Mouse (Mus musculus) midbrain, embryonic 13.5 days (tissue): ENCODE data around the gene Tceal5. TPM values are rescaled to one million over a fixed set of nuclear protein-coding genes. Genes with fewer than 3 reads are reported as not detected.

Experiments
- ATAC-seq: fragments of 200-750 bp; cut with Nextera tagmentation; 2 replicates; pipeline ENCODE4 v1.8.0; 2017; ENCODE audit warnings: mild to moderate bottlenecking, moderate TSS enrichment, moderate library complexity
- H3K27ac ChIP-seq: fragments of 300-500 bp; sonication (generic); 2 replicates; pipeline ENCODE4 v1.5.1; 2015; ENCODE audit warnings: inconsistent platforms, mild to moderate bottlenecking, moderate library complexity
- H3K27me3 ChIP-seq: fragments of 300-500 bp; sonication (generic); 2 replicates; pipeline ENCODE4 v1.6.1; 2015; ENCODE audit warnings: mild to moderate bottlenecking, inconsistent platforms
- H3K36me3 ChIP-seq: fragments of 300-500 bp; sonication (generic); 2 replicates; pipeline ENCODE4 v1.6.1; 2015; ENCODE audit warnings: mild to moderate bottlenecking, inconsistent platforms
- H3K4me1 ChIP-seq: fragments of 300-500 bp; sonication (generic); replicated peaks from 2 replicates; pipeline ENCODE4 v1.6.1; 2015; ENCODE audit warnings: inconsistent platforms
- H3K4me2 ChIP-seq: fragments of 300-500 bp; sonication (generic); replicated peaks from 2 replicates; pipeline ENCODE4 v1.6.1; 2015; ENCODE audit warnings: moderate library complexity, mild to moderate bottlenecking, inconsistent platforms
- H3K4me3 ChIP-seq: fragments of 300-500 bp; sonication (generic); replicated peaks from 2 replicates; pipeline ENCODE4 v1.5.1; 2015; ENCODE audit warnings: mild to moderate bottlenecking, inconsistent platforms
- H3K9ac ChIP-seq: fragments of 300-500 bp; sonication (generic); replicated peaks from 2 replicates; pipeline ENCODE4 v1.6.1; 2015; ENCODE audit warnings: mild to moderate bottlenecking, inconsistent platforms
- H3K9me3 ChIP-seq: fragments of 300-500 bp; sonication (generic); 2 replicates; pipeline ENCODE4 v1.6.1; 2016; ENCODE audit warnings: mild to moderate bottlenecking, inconsistent platforms
- WGBS: fragments of 180-500 bp; shearing (Covaris S2); methylation state at CpG from one replicate; pipeline ENCODE4 v1.1.7; 2015; 5-methylcytosine and 5-hydroxymethylcytosine counted together
- microRNA-seq: library from miRNA; unstranded; fragments of <30 nt; microRNA quantifications from one replicate; pipeline ENCODE4, GENCODE M21; 2016
- polyA plus RNA-seq: library from polyadenylated mRNA; unstranded; fragments of >200 nt; fragmentation: Nextera tagmentation; extraction: Ambion mirVana; gene quantifications from 2 replicates; pipeline ENCODE4 v1.2.1, GENCODE M21; 2015

The Tceal5 gene
- polyA plus RNA-seq, 1 experiment from 2014 or later, result 20.1 TPM

DNA sequence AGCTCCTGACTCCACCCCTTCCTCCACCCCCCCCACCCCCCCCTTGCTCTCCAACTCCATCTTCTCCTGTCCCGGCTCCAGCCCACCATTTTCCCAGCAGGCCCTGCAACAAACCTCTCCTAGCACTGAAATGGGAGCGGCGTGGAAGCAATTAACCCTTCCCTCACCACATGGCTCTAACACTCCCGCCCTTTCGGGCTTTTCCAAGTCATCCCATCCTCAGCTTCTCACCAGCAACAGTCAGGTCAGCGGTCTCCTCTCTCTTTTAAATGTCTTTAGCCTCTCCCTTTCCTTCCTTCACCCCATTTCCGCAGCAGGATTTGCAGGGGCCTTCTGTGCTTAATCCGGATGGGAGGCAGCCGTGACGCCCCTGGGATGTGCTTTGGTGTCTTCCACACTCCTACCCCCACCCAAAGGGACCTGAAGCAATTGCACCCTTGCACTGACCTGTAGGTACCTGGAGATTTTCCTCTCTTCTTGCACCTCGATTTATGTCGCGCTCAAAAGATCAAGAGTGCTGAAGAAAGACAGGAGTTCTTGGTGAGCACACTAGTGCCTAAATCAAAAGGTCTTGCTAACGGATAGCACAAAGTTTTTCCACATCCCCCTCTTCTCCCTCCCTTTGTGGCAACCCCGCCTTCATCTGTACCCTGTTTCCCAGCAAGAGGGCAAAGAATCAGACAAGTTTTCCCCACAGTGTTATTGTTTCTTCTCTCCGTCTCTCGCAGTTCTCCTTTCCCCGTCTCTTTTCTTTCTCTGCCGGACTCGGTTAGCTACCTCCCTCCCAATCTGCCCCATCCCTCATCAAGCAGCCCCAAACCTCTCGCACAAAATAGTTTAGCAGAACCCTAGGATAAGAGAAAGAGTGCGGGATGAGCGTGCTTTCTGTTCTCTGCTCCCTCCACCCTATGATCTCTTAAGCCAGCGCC lies 32.2 kb downstream of the Tceal5 start:
- WGBS, result 21% methylated on average over 24 of the region's 24 CpGs
- Histone ChIP-seq H3K9me3 (no peaks in the 10 kb centered on the region), H3K4me1 (peaks cover 4% of the 10 kb centered on the region; the same call in 1 of the 2 replicates), H3K27me3 (peaks cover 6% of the 10 kb centered on the region; the same call in 1 of the 2 replicates), H3K4me3 (peak overlapping the region; percentile 56), H3K36me3 (no peaks in the 10 kb centered on the region), H3K27ac (peak overlapping the region; percentile 84), H3K9ac (peak overlapping the region; percentile 73), H3K4me2 (peak overlapping the region; percentile 56)
- peak; percentile 77 for ATAC-seq

DNA sequence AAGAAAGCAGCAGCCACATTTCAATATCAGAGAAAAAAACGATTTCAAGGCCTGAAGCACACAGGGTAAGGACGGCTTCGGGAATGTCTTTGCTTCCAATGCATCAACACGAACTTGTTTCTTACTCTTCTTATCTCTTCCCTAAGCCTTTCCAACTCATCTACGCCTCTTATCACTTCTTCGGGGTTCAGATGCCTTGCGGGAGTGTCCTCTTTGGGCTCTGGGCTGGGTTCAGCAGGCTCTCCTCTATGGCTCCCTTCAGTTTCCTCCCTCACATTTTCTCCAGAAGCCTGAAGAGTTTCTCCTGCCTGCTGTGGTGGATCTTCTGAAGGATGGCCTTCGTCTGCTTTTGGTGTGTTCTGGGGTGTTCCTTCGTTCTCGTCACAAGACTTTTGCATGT lies 33.1 kb downstream of the Tceal5 start:
- Histone ChIP-seq H3K9ac (0 out of 2 replicates have a peak overlapping the region, but pooled peaks have one; percentile 4), H3K4me3 (peak overlapping the region; percentile 56), H3K4me2 (peak overlapping the region; percentile 56), H3K4me1 (peaks cover 4% of the 10 kb centered on the region; the same call in 1 of the 2 replicates), H3K27ac (no peak overlapping the region), H3K27me3 (peaks cover under 1% of the 10 kb centered on the region; the same call in 1 of the 2 replicates), H3K9me3 (no peaks in the 10 kb centered on the region), H3K36me3 (no peaks in the 10 kb centered on the region)
- no peak for ATAC-seq
- 71% methylated on average over 10 of the region's 10 CpGs for WGBS

Small RNA genes lying within 50 kb of the gene (microRNA-seq; reads per million reads assigned to microRNA genes)
- gene Mir6383, result not detected

Other genes starting within 250 kb of the Tceal5 start
- gene Arxes2, start 210.1 kb downstream of the Tceal5 start, polyA plus RNA-seq, result 243 and 276 TPM in 2 replicates
- 95.2 and 109 TPM in 2 replicates for gene Arxes1, start 170.5 kb downstream of the Tceal5 start, polyA plus RNA-seq
- 586 and 639 TPM in 2 replicates for gene Bex2, start 135.6 kb downstream of the Tceal5 start, polyA plus RNA-seq
- not detected in 2 replicates for gene Nxf3, start 118.6 kb downstream of the Tceal5 start, polyA plus RNA-seq
- 108 and 121 TPM in 2 replicates for gene Bex4, start 64.9 kb downstream of the Tceal5 start, polyA plus RNA-seq
- gene Tceal8, start 31.5 kb downstream of the Tceal5 start, polyA plus RNA-seq, result 134 and 143 TPM in 2 replicates
- gene Tceal7, start 10.9 kb upstream of the Tceal5 start, polyA plus RNA-seq, result 1.5 and 1.7 TPM in 2 replicates
- 179 and 186 TPM in 2 replicates for gene Bex1, start 11.6 kb upstream of the Tceal5 start, polyA plus RNA-seq
- gene Tceal9, start 41.2 kb upstream of the Tceal5 start, polyA plus RNA-seq, result 354 and 388 TPM in 2 replicates
- gene Bex3, start 66.4 kb upstream of the Tceal5 start, polyA plus RNA-seq, result 705 TPM in 2 replicates